Mouse (Mus musculus): ENCODE results near the gene Rhog.

DNA sequence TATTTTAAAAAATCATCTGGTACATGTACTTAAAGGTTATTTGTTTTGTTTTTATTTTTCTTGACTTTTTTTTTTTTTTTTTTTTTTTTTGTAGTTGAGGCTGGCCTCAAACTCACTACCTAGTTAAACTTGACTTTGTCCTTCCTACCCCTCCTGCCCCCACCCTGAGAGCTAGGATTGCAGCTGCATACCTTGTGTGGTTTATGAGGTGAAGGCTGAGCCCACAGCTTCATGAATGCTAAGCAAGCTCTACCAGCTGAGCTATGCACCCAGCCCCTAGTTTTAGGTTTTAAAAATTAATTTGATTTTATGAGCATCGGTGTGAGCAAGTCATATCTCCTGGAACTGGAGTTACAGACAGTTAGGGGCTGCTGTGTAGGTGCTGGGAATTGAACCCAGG, 4.7 kb upstream of the Rhog start:
- TF ChIP-seq CTCF (IDR thresholded peaks at IDR 0.05; ENCODE audit: extremely low read depth, insufficient read depth, low read length): no peak
- TF ChIP-seq POLR2A (IDR thresholded peaks at IDR 0.05; ENCODE audit: extremely low read depth, insufficient read depth, low read length): no peak
